ENCODE assay signal across 9 mouse cellular contexts in the genomic region with DNA sequence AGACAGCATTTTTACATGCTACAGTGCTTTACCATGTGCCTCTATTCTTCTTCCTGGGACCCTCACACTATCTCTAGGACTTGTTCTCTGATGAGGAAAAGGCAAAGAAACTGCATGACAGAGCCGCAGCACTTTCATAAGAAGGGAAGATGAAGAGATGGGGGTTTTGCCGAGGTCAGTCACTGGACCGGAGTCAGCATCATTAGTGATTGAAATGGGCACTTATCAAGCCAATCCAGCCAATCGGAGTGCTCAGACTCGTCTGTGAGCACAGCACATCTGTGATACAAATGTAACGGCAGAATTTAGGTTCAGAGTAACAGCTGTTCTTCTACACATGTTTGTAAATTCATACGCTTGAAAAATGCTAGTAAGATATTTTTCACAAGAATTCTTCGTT.
A peak's percentile ranks its signal among the peaks of the same experiment; 100 is the strongest.
DNase-seq lines count a peak whose midpoint lies in the region; ATAC-seq and TF ChIP-seq lines count a peak whose summit lies in the region.
"Had no signal": no experiment of that assay in that cellular context is flagged by ENCODE, and none has a peak within 500 bp of the region (broad histone marks: within the 10 kb centered on the region; RNA-seq: fewer than 3 reads in every experiment).

No protein-coding gene starts in this region.

- intact Hi-C loops in gastrocnemius, adult 2 months (cut with DNase I), result no loop called here
- intact Hi-C loops in gastrocnemius, postnatal 14 days (cut with DNase I; ENCODE audit: low total_unique reads), result no loop called here

- no peaks in the 10 kb centered on the region for H3K36me3 ChIP-seq in neural tube, embryonic 11.5 days (ENCODE audit: control insufficient read depth, insufficient read depth, low read length)
- H3K36me3 ChIP-seq in midbrain, embryonic 11.5 days (ENCODE audit: control insufficient read depth, insufficient read depth, low read length), result no peaks in the 10 kb centered on the region

- no peaks in the 10 kb centered on the region for H3K27me3 ChIP-seq in neural tube, embryonic 11.5 days (ENCODE audit: control insufficient read depth, insufficient read depth, low read length)
- H3K27me3 ChIP-seq in midbrain, embryonic 11.5 days (ENCODE audit: control insufficient read depth, insufficient read depth, low read length), result no peaks in the 10 kb centered on the region

- no peaks in the 10 kb centered on the region for H3K9me3 ChIP-seq in neural tube, embryonic 11.5 days (ENCODE audit: control insufficient read depth, low read length)
- no peaks in the 10 kb centered on the region for H3K9me3 ChIP-seq in midbrain, embryonic 11.5 days (ENCODE audit: control insufficient read depth, low read length)

- no peak for ATAC-seq in neural tube, embryonic 11.5 days (ENCODE audit: insufficient read depth, low FRiP score, low TSS enrichment)
- no peak for ATAC-seq in midbrain, embryonic 11.5 days (ENCODE audit: low FRiP score)
- ATAC-seq: inflammation-experienced regulatory T-cells, adult 6 months had no signal

- peak overlapping the region; percentile 87 for H3K27ac ChIP-seq in gastrocnemius, adult 2 months
- H3K27ac ChIP-seq in neural tube, embryonic 11.5 days (ENCODE audit: low read depth, low read length), result peak overlapping the region; percentile 79
- H3K27ac ChIP-seq in midbrain, embryonic 11.5 days (ENCODE audit: low read depth, low read length), result peak overlapping the region; percentile 30; the same call in 1 of the 2 replicates

- H3K9ac ChIP-seq in neural tube, embryonic 11.5 days (ENCODE audit: low read length), result peak overlapping the region; percentile 19; the same call in 1 of the 2 replicates
- no peak overlapping the region; the same call in 1 of the 2 replicates for H3K9ac ChIP-seq in midbrain, embryonic 11.5 days (ENCODE audit: low read length)

- peaks cover 52% of the 10 kb centered on the region for H3K4me1 ChIP-seq in neural tube, embryonic 11.5 days (ENCODE audit: control insufficient read depth, insufficient read depth, low read length)
- H3K4me1 ChIP-seq in midbrain, embryonic 11.5 days (ENCODE audit: control insufficient read depth, insufficient read depth, low read length), result peaks cover 43% of the 10 kb centered on the region

- peak overlapping the region; percentile 69 for H3K4me3 ChIP-seq in gastrocnemius, adult 2 months
- no peak overlapping the region for H3K4me3 ChIP-seq in neural tube, embryonic 11.5 days (ENCODE audit: low read depth, low read length)
- no peak overlapping the region for H3K4me3 ChIP-seq in midbrain, embryonic 11.5 days (ENCODE audit: low read depth, low read length)

- TF ChIP-seq CTCF in gastrocnemius, adult 2 months (IDR thresholded peaks at IDR 0.05), result no peak

- DNase-seq in gastrocnemius, adult 2 months, result no peak
- DNase-seq in gastrocnemius, postnatal 14 days, result no peak
- DNase-seq in neural tube, embryonic 11.5 days (ENCODE audit: low spot score), result peak; percentile 45
- DNase-seq in neural tube, embryonic 10.5 days (ENCODE audit: extremely low spot score, low spot score), result no peak
- DNase-seq in midbrain, embryonic 11.5 days (ENCODE audit: low spot score, missing footprints), result peak; percentile 83
- no peak for DNase-seq in adrenal gland, adult 8-10 months
- DNase-seq in spleen, adult 18-20 months, result no peak
- no peak for DNase-seq in layer of hippocampus, postnatal 10 days (ENCODE audit: low spot score in 2 of 2)

- WGBS in neural tube, embryonic 11.5 days, result 60% methylated on average over 8 of the region's 8 CpGs
- WGBS in midbrain, embryonic 11.5 days, result 64% methylated on average over 8 of the region's 8 CpGs

- H3K4me2 ChIP-seq in neural tube, embryonic 11.5 days (ENCODE audit: low read depth), result peak overlapping the region; percentile 39
- no peak overlapping the region for H3K4me2 ChIP-seq in midbrain, embryonic 11.5 days

Comparison
In these comparisons a context has a peak if more than half of its experiments do, and no peak if none do; other contexts are left out.
1. DNase-seq: peak in neural tube, embryonic 11.5 days (single experiment) and midbrain, embryonic 11.5 days (single experiment); none in gastrocnemius, adult 2 months (single experiment), gastrocnemius, postnatal 14 days (single experiment), neural tube, embryonic 10.5 days (single experiment), adrenal gland, adult 8-10 months (single experiment), spleen, adult 18-20 months (0 of 2) and layer of hippocampus, postnatal 10 days (0 of 2).
2. H3K27ac ChIP-seq: peak in every context shown above with its lines; median percentile 87 in gastrocnemius, adult 2 months; 79 in neural tube, embryonic 11.5 days; 30 in midbrain, embryonic 11.5 days.